Mouse (Mus musculus) olfactory bulb, adult 2 months (tissue): ENCODE results near the gene Hap1.

Source experiments
- CTCF ChIP-seq: fragments of 200-500 bp; IDR thresholded peaks from 2 replicates; pipeline ENCODE4 v1.5.1; 2012; ENCODE audit warnings: low read depth, mild to moderate bottlenecking, low read length, moderate library complexity; ENCODE audit not compliant: insufficient read depth
- POLR2A ChIP-seq: fragments of 200-500 bp; IDR thresholded peaks from 2 replicates; pipeline ENCODE4 v1.6.1; 2012; ENCODE audit warnings: mild to moderate bottlenecking, low read depth, low read length, moderate library complexity; ENCODE audit not compliant: insufficient read depth

DNA sequence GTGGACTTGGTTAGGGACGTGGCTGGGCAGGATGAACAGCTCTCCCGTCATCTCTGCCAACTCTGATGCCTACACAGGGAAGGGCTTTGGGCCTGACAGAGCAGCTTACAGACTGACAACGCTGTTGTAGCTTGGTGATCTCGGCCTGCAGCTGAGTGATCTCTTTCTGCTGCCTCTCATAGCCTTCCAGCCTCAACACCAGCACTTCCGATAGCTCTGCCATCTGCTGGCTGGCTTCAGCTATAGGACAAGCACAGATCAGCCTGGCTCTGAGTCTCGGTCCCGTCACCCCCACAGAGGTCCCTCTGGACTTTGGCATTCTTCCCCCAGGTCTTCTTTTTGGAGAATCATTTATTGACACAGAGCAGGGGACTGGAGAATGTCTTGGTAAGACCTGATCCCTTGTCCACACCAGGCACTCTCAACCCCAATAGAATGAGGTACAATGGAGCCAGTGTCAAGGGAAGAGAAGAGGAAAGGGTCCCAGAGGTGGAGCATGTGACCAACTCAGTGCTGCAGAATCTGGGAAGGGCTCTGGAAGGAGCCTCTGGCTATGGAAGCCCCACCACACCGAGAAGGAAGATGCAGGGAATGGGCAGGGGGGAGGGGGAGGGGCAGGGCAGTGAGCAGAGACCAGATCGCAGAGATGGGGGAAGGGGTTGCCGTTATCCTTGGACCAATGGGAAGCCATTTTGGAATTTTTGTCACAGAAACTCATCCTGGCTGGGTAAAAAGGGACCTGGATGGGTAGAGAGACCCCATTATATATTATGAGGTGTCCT is 3.7 kb downstream of the Hap1 start:
- TF ChIP-seq CTCF (no peak), POLR2A (no peak)
